Mouse (Mus musculus) ES-CJ7 (cell line): ENCODE measurements around the gene Prss53.
A peak's percentile ranks its signal among the peaks of the same experiment; 100 is the strongest.

Source experiments
- DNase-seq: peaks from one replicate; pipeline ENCODE4 v3.0.0; 2011; ENCODE audit warnings: low read depth, low spot score

The Prss53 gene

GRCm38 (mm10) chr7:127890798-127891197, at the start of gene Prss53:
Prss53 (minus strand) TSS chr7:127890970.
- no peak for DNase-seq

GRCm38 (mm10) chr7:127936216-127936884, 45.6 kb upstream of the Prss53 start:
- DNase-seq, result no peak

DNA sequence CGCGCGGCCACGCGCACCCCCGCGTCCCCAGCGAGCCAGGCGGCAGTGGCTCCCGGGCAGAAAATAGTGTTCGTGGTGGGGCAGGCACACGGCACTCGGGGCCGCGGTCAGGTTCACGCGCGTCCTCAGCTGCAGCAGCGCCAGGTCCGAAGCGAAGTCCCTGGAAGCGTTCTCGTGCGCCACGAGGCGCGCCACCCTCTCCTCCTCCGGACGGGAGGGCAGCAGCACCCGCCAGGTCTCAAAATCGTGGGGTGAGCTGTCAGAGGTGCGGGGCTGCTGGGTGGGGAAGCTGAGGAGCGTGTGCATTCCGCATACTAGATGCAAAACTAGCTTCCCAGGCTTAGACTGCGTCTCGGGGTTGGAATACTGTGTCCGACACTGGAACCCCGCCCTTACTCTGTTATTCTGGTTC, 45.0 kb upstream of the Prss53 start:
- DNase-seq, result peak; percentile 54

- peak; percentile 97 for DNase-seq
Measured at GRCm38 (mm10) chr7:127935028-127935722, 44.4 kb upstream of the Prss53 start.

- DNase-seq, result no peak
Measured at GRCm38 (mm10) chr7:127934075-127934474, 43.3 kb upstream of the Prss53 start.

DNA sequence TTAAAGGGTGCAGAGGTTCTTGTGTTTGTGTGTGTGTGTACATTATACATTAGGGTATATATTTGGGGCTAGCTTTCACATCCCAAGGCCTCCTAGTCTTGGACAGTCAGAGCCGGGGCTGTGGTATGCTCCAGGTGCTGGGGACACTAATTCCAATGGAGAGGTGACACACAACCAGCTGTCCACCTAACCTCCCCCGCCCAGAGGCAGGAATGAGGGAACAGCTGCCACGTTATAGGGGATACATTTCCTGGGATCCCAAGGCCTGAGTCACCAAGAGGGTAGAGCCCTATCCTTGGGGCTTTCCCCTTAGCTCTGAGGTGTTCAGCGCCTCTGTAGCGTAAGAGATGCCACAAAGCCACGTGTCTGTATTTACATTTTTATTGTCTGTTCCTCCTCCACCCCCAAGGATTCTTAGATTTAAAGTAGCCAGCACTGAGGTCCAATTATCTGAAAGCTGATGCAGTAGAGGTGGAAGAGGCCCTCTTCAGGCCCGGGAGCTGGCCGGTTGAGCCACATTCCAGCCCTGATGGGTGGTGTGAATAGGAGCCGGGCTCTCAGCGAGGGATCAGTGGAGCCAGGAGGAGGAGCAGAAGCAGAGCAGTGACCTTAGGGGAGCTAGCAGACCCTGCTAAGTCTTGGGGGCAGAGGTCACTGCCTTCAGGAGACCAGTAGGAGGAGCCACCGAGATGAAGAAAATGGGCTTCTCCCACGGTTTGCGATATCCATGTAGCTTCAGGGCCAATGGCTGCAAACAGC, 41.7 kb upstream of the Prss53 start:
- DNase-seq, result peak; percentile 80

DNA sequence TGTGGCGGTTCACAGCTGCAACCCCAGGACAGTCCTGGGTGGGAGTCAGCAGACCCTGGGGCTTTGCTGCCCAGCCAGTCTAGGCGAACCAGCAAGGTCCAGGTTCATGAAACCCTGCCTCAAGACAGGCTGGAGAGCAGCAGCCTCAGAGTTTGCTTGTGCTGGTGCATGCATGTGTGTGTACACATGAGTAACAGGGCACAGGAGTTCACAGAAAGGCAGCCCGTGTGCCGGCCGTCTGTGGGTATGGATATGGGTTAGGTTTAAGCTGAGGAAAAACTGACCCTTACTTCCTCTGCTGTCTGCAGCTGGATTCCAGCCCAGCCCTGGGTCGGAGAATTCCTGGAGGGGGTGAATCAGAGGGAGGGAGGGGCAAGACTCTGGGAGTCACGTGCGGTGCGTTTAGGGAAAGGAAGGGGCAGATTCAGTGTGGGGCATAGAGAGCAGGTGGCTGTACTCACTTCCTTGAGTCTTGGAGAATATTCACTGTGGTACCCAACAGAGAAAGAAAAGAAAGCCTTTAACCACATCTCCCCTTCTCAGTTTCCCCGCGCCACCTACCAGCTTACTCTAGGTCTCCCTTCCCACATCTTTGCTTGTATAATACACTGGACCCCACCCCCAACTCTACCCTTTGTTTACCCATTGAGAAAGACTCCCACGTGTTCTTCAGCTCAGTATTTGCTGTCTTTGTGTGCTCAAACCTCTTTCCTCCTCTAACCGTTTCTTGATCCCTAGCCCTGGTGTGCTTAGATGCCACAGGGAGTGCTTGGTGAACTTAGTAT, 40.8 kb upstream of the Prss53 start:
- DNase-seq, result peak; percentile 53

DNA sequence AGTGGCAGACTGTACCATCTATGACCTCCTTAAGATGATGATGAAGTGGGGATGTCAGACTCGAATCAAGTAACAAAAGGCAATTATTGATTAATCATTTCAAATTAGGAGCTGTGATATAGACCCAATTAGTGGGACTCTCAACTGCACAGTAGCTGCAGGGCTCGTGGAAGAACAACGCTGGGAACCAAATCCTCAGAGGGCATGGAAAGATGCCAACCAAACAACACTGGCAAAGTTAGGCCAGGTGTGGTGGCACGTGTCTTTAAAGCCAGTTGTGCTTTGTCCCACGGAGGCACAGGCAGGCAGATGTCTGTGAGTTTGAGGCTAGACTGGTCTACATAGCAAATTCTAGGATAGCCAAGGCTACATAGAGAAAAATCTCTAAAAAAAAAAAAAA, 39.9 kb upstream of the Prss53 start:
- DNase-seq, result no peak

DNA sequence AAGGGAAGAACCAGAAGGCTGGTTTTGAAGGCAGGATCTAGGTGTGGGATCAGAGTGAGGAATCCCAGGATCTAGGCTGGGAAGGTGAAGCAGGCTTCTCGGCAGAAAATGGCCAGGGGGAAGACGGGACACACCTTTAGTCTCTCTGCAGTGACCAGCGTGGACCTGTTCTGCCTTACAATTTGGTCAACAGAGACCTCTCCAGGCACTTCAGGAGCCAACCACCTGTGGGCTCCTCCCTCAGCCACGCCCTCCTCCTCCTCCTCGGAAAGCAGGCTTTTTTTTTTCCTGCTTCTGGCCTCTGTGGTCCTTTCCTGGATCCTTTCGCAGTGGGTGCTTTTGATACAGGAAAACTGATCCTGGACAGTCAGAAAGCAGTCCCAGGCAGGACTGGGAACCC, 39.2 kb upstream of the Prss53 start, which contains the start of gene Prss8:
Gene Prss8 (minus strand): TSS at position 182 of the 400 bp plus-strand sequence.
- DNase-seq, result no peak

DNA sequence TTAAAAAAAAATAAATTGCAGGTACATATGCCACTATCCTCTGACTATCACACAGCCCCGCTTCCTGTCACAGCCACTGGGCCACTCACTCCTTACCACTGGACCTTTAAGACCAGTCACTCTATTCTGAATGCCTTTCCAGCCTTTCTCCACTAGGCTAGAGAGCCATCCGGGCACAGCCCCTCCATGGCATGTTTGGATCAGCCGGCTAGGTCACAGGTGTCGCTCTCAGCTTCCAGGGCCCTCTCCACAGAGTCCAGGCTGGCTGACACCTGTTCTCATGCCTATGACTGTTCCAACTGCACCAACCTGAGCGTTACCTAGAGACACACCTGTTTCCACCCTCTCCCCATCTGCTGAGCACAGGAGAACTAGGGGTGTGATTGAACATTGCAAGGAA, 37.8 kb upstream of the Prss53 start:
- DNase-seq, result no peak

DNA sequence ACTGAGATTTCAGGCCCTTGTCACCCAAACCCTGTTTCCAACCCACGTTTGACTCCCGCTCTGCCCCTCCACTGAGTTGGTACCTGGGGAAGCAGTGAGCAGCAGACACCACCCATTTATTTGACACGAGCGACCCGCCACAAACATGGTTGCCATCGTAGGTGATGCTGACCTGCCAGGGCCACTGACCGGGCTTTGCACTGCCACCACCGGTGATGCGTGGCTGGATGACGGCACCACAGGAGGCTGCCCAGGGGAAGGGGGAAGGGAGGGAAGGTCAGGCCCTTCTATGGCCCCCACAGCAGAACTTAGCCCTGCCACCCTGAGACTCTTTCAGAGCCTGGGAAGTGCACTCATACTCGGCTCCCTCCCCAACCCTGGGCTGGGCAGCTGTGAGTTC, 37.0 kb upstream of the Prss53 start:
- DNase-seq, result no peak

DNA sequence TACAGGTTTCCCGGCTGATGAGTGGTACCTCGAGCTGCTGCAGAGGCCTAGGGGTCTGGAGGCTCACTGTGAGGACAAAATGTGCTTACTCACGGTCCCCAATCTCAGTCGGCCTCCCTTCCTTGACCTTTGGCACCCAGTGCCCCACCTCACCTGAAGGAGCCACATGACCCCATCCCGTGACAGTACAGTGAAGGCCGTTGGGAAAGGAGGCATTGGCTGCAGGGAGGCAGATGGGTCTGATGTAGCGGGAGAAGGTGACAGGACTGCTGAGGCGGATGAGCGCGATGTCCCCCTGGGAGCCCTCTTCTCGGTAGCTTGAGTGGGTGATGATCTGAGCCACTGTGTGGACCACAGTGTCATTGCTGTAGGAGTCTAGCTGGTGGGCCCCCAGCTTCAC, 36.1 kb upstream of the Prss53 start:
- DNase-seq, result no peak

DNA sequence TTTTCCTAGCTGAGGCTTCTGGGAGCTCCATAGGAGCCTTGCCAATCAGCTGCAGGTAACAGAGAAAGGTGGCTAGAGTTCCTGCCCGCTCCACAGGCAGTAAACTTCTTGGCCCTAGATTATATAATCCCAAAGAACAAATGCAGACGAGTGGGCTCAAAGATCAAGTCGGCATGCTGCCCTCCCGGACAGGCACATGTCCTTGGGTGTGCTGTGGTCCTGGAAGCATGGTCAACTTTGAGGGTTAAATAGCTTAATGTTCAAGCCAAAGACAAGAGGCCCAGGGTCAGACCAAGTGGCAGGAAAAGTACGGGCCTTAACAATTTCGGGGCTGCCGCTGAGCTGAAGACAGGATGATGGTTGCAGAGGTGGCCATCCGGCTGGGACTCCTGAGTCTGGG, 35.3 kb upstream of the Prss53 start:
- no peak for DNase-seq

DNA sequence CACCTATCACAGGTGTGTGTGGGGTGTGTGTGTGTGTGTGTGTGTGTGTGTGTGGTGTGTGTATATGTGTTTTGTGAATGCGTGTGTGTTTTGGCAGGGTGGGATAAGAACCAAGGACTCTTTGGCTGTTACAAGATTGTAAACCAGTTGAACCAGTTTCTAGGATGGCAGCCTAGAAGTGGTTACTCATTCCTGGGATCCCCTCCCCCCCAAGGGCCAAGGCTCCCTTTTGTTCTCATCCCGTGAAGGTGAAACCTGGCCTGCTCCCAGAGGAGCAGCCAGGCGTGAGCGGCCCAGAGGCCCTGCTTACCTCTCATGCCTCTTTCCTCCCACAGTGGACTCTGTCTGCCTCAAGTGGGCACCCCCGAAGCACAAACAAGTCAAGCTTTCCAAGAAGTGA, 34.5 kb upstream of the Prss53 start:
- no peak for DNase-seq

GRCm38 (mm10) chr7:127923714-127924113, 32.9 kb upstream of the Prss53 start:
- DNase-seq, result no peak

GRCm38 (mm10) chr7:127922451-127923275, 31.9 kb upstream of the Prss53 start:
- DNase-seq, result no peak

DNA sequence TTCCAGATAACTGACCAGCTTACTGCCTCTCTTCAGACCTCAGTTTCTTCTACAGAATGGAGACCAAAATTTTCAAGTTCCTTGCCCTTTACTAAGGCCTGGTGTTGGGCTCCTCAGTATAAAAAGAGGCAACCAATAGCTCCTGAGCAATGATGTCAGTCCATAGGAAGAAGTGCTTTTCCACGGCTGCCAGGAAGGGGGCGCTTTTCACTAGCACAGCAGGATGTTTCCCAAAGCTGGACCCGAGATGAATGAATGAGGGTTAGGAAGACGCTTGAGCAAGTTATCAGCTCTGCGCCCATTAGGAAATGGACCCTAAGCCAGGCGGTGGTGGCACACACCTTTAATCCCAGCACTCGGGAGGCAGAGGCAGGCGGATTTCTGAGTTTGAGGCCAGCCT, 30.7 kb upstream of the Prss53 start:
- peak; percentile 73 for DNase-seq

- peak; percentile 62 for DNase-seq
Measured at GRCm38 (mm10) chr7:127919290-127919689, 28.5 kb upstream of the Prss53 start.

- DNase-seq, result peak; percentile 89
Measured at GRCm38 (mm10) chr7:127918203-127918602, 27.4 kb upstream of the Prss53 start.

GRCm38 (mm10) chr7:127915293-127915692, 24.5 kb upstream of the Prss53 start:
- DNase-seq, result no peak

DNA sequence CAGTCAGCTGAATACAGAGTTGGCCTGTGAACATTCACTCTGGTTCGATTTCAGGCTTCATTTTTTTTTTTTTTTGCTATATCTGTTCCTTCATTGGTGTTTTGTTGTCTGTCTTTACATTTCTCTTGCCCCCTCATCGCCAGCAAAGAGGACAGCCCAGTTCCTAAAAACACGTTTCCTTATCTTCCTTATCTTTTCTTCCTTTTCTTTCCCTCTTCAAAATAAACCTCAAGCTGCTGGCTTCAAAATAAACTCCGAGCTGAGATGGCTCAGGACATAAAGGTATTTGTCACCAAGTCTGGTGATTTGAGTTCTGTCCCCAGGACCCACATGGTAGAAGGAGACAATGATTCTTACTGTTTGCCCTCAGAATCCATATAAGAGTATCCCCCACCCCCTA, 22.2 kb upstream of the Prss53 start:
- DNase-seq, result no peak
